Mouse (Mus musculus) thymus, adult 2 months (tissue): ENCODE data around the gene Cmtm5.

Source experiments
- CTCF ChIP-seq: fragments of 200-500 bp; IDR thresholded peaks from 2 replicates; pipeline ENCODE4 v1.5.1; 2012; ENCODE audit warnings: mild to moderate bottlenecking, control low read depth, low read length, moderate library complexity, borderline replicate concordance; ENCODE audit not compliant: control insufficient read depth, poor library complexity, insufficient read depth; ENCODE audit errors: extremely low read depth
- POLR2A ChIP-seq: fragments of 200-500 bp; IDR thresholded peaks from 2 replicates; pipeline ENCODE4 v1.6.1; 2012; ENCODE audit warnings: mild to moderate bottlenecking, low read length, control low read depth, moderate library complexity; ENCODE audit not compliant: control insufficient read depth, poor library complexity, insufficient read depth; ENCODE audit errors: extremely low read depth

DNA sequence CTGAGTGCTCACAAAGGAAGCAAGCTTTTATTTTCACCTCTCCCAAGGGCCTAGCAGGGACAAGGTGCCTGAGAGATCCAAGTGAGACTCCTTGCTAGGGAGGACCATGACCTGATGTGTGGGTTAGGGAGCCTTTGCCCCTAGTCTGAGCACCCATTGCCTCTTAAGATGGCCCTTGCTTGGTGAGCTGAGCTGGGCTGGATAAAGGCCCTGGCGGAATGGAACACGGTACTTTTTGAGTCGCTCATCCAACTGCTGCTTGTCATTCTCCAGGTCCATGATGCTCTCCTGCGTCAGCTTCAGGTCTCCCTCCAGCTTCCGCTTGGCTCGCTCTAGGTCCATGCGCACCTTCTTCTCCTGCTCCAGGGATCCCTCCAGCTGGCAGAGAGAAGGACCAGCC lies 45.9 kb downstream of the Cmtm5 start:
- no peak for TF ChIP-seq CTCF
- no peak for TF ChIP-seq POLR2A
